Mouse (Mus musculus): ENCODE results near the gene Ctse.
A peak's percentile ranks its signal among the peaks of the same experiment; 100 is the strongest.
"Not testable (repeated sequence)": the region's sequence is repeated elsewhere in the genome, so short reads cannot be mapped to it uniquely, and the experiment has no call there.

Ctse gene

GRCm38 (mm10) chr1:131637791-131638540 lies at the start of gene Ctse:
Ctse (plus strand) TSS chr1:131638306.
- DNase-seq (ENCODE audit: low spot score in 2 of 2) = no peak

DNA sequence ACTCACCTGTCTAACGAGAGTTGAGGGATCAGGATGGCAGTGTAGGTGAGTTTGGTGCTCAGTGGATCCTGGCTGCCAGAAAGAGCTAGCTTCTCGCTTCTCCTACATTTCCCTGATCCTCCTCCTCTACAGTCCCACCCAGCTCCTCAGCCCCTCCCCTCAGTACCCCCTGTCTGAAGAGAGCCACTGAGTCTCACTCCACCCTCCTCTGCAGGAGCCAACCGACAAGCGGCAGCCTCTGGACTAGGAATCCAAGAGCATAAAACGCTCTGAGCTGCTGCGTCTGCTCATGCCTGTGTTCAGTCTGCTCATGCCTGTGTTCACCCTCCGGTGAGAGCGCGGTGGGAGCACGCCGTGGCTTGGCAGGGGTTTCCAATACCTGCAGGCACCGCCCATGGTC lies 39.2 kb upstream of the Ctse start, which contains the start of gene Avpr1b:
Avpr1b (plus strand) TSS at position 335 of the 400 bp plus-strand sequence.
- DNase-seq (ENCODE audit: low spot score in 2 of 2) = no peak

DNA sequence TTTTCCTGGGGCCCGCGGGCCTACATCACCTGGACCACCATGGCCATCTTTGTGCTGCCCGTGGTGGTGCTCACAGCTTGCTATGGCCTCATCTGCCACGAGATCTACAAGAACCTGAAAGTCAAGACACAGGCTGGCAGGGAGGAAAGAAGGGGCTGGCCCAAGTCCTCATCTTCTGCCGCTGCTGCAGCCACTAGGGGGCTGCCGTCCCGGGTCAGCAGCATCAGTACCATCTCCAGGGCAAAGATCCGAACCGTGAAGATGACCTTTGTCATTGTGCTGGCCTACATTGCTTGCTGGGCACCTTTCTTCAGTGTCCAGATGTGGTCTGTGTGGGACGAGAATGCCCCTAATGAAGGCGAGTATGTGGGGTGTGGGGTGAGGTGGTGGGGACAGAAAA lies 37.8 kb upstream of the Ctse start:
- no peak for DNase-seq (ENCODE audit: low spot score in 2 of 2)

- no peak for DNase-seq (ENCODE audit: low spot score in 2 of 2)
Observed at GRCm38 (mm10) chr1:131606719-131607118, 31.4 kb upstream of the Ctse start.

- DNase-seq (ENCODE audit: low spot score in 2 of 2) = no peak
Observed at GRCm38 (mm10) chr1:131612556-131613155, 25.4 kb upstream of the Ctse start.

DNA sequence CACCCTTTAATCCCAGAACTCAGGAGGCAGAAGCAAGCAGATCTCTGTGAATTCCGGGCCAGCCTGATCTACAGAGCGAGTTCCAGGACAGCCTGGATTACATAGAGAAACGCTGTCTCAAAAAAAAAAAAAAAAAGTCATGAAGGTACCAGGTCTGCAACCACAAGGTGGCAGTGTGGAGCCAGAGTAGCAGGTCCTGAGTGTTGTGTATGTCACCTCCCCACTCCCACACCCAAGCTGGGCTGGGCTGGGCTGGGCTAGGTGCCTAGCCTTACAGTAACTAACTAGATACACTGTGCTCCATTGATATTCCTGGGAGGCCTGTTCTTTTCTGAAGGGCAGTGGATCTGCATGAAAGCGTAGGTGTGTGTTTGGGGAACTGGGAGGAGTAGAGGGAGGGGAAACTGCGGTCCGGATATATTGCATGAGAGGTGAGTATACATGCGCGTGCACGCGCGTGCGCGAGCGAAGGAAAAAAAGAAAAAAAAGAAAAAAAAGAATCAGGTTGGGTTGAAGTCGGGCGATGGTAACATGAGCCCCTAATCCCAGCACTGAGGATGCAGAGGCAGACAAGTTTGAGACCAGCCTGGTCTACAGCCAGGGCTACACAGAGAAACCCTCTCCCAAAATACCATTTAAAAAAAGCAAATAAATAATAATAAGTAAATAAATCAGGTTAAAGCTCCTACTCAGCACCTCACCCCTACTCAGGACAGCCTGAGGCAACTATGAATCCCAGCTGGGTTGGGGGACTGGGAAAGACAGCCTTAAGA lies 24.6 kb upstream of the Ctse start:
- DNase-seq (ENCODE audit: low spot score in 2 of 2) = peak; percentile 69 to 71

GRCm38 (mm10) chr1:131614641-131615040 lies 23.5 kb upstream of the Ctse start:
- no peak for DNase-seq (ENCODE audit: low spot score in 2 of 2)

DNA sequence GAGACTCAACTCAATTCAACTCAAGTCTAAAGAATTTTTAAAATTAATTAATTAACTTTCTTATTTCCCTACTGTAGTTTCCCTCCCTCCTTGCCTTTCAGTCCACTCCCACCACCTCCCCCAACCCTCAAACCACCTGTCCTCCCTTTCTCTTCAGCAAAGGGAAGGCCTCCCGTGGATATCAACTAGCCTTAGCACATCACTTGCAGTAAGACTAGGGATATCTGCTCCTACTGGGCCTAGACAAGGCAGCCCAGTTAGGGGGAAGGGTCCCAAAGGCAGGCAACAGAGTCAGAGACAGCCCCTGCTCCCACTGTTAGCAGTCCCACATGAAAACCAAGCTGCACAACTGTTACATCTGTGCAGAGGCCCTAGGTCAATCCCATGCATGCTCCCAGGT lies 22.0 kb upstream of the Ctse start:
- no peak for DNase-seq (ENCODE audit: low spot score in 2 of 2)

DNA sequence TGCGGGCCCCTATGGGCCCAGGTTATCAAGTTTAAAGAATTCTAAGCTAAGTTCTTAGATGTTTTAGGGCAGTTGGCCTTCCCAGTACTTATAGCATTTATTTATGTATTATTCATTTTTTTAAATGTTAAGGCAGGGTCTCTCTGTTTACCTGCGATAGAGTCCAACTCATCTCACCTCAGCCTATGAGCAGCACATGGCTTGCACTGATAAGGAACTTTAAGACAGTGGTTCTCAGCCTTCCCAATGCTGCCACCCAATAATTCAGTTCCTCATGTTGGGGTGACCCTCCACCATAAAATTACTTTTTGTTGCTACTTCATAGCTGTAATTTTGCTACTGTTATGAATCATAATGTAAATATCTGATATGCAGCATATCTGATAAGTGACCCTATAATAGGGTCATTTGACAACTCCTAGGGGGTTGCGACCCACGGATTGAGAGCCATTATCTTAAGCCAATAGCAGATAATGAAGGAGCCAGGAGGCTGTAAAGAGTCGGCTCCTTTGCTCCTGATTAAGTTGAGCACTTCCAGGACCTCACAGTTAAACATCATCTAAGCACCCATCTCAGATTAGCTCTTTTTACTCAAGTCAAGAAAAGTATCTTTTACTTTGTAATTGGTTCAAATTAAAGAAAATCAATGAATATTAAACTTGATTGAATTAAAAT lies 21.4 kb upstream of the Ctse start:
- no peak for DNase-seq (ENCODE audit: low spot score in 2 of 2)

- no peak for DNase-seq (ENCODE audit: low spot score in 2 of 2)
Observed at GRCm38 (mm10) chr1:131618576-131618975, 19.5 kb upstream of the Ctse start.

- no peak for DNase-seq (ENCODE audit: low spot score in 2 of 2)
Observed at GRCm38 (mm10) chr1:131619348-131619747, 18.8 kb upstream of the Ctse start.

DNA sequence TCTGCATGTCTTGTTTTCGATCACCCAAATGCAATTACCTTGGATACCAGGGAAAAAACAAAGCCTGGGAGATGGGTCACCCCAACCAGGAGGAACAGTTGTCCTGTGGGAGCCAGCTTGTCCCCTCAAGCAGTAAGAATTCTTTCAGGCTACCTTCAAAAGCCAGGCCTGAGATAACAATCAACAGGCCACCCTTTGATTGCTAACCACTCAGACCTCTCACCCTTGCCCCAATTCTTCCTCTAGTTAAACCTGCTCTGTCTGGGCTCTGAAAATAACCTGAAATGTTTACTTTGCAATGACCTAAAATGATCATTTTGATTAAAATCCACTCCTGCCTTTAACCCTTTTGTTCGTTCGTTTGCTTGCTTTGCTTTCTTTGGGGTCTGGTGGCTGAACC lies 14.5 kb upstream of the Ctse start:
- DNase-seq (ENCODE audit: low spot score in 2 of 2) = no peak

- no peak for DNase-seq (ENCODE audit: low spot score in 2 of 2)
Observed at GRCm38 (mm10) chr1:131624175-131624835, 13.8 kb upstream of the Ctse start.

DNA sequence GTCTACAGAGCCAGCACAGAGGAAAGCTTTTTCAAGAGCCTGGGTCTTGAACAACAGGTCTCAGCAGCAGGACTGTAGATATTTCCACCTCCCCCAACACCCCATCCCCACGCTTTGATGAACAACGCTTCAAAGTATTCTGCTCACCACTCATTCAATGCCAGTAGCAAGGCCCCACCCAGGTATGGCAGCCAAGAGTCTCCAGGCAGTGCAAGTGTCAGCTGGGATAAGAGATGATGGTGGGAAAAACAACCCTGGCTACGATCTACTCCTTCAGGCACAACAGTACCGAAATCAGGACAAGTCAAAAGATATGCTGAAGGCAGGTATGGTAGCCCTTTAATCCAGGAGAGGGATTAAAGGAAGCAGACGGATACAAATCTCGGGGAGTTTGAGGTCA lies 11.9 kb upstream of the Ctse start:
- no peak for DNase-seq (ENCODE audit: low spot score in 2 of 2)

GRCm38 (mm10) chr1:131632216-131632615 lies 5.9 kb upstream of the Ctse start:
- DNase-seq (ENCODE audit: low spot score in 2 of 2) = not testable (repeated sequence)

DNA sequence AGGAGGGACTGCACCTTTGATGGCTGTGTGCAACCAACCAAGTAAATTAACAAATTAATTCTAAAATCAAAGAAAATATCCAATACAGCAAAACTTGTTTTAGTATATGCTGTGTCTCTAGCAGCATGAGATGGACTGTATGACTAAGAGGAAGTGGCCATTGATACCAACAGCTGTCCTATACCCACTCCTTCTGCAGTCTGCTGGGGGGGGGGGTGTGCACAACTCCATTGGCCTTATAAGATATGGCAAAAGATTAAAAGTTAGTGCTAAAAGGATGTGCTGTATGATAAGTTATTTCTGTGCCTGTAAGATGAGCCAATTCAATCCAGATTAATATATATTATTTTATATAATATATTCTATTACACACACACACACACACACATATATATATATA lies 3.6 kb upstream of the Ctse start:
- DNase-seq (ENCODE audit: low spot score in 2 of 2) = no peak

DNA sequence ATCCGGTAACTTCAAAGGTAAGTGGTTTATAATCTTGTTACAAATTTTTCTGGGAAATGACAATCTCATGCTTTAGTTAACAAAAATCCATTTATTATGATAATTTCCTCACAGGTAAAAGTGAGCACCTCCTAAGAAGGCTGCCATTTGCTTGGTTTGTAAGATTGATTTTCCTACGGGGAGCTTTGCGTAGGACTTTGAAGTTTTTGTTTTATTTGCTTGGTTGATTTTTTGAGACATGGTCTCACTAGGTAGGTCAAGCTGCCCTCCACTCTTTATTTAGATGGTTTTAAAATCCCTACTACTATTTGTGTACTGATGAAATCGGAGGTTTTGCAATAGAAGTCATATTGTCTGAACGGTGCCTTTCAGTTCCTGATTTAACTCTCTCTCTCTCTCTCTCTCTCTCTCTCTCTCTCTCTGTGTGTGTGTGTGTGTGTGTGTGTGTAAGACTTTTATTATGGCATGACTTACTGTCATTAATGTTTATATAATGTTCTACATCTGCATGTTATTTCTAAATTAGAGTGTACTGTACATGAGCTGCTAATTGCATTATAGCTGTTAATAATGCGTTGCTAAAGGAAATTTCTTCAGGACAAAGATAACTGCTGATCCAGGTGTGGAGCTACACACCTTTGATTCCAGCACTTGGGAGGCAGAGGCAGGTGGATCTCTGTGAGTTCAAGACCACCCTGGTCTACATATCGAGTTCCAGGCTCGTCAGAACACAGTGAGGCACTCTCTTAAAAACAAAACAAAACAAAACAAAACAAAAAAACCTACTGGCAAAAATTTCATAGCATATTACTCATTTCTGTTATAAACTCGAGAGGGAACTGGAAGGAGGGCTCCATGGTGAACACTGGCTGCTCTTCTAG lies 675 bp downstream of the Ctse start:
- DNase-seq (ENCODE audit: low spot score in 2 of 2) = no peak

DNA sequence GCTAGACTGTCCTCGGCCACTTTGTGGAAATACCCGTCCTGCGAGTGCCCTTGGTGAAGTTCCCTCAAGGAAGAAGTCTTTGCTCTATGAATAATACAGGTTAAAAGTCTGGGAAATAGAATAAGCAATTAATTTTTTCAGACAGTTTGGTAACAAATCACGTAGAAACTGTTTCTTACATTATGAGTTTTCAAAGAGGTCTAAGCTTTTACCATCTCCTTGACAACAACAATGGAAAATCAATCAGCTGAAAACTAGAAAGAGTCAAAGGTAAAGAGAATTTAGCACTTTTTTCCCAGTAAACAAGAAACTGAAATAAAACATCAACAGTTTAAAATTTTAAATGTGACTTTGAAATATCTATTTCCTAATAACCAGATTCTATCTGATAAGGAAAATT lies 2.0 kb downstream of the Ctse start:
- no peak for DNase-seq (ENCODE audit: low spot score in 2 of 2)

DNA sequence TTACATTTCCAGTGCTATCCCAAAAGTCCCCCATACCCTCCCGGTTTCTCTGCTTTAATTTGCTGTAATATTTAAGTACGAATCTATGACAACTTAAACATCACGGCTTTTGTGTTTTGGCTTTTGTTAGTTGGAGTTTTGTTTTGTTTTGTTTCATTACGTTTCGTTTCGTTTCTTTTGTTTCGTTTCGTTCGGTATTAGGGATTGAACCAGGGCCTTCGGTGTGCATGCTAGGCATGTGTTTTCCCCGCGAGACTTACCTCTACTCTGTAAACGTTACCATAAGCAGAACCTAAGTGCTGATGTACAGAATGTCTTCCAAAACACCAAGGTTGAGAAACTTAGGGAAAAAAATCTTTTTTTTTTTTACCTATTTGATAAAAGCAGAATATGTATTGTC lies 3.5 kb downstream of the Ctse start:
- no peak for DNase-seq (ENCODE audit: low spot score in 2 of 2)

DNA sequence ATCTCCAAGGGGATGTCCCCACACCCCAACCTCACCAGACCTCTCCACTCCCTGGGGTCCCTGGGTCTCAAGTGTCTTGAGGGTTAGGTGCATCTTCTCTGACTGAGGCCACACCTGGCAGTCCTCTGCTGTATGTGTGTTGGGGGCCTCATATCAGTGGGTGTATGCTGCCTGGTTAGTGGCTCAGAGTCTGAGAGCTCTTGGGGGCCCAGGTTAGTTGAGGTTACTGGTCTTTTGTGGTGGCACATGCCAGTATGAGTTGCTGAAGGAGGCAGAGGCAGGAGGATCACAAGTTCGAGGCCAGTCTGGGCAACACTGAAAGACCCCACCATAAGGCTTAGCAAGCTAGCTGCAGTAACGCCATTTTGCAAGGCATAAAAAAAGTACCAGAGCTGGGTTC lies 4.1 kb downstream of the Ctse start:
- DNase-seq (ENCODE audit: low spot score in 2 of 2) = no peak
